In genomic region chr14:103079209-103079977, GRCm38 (mm10) we compare ENCODE assay signal across 14 mouse cellular contexts. TPM values are rescaled to one million over a fixed set of nuclear protein-coding genes. Genes with fewer than 3 reads are reported as not detected.
DNase-seq lines count a peak whose midpoint lies in the region; ATAC-seq lines count a peak whose summit lies in the region.
"Had no signal": no experiment of that assay in that cellular context is flagged by ENCODE, and none has a peak within 500 bp of the region (broad histone marks: within the 10 kb centered on the region; RNA-seq: fewer than 3 reads in every experiment).

No protein-coding gene starts in this region.

- no peak overlapping the region for H3K9ac ChIP-seq in liver, embryonic 15.5 days
- no peak overlapping the region for H3K9ac ChIP-seq in liver, embryonic 12.5 days
- no peak overlapping the region for H3K9ac ChIP-seq in intestine, embryonic 15.5 days
- H3K9ac ChIP-seq: limb, embryonic 15.5 days; neural tube, embryonic 12.5 days had no signal

- no peaks in the 10 kb centered on the region for H3K27me3 ChIP-seq in liver, embryonic 15.5 days
- H3K27me3 ChIP-seq in liver, embryonic 12.5 days (replicated peaks) = no peaks in the 10 kb centered on the region
- no peaks in the 10 kb centered on the region for H3K27me3 ChIP-seq in intestine, embryonic 15.5 days (replicated peaks)
- H3K27me3 ChIP-seq: limb, embryonic 15.5 days; neural tube, embryonic 12.5 days had no signal

- H3K4me3 ChIP-seq in liver, embryonic 15.5 days (replicated peaks) = no peak overlapping the region
- H3K4me3 ChIP-seq in liver, embryonic 12.5 days = no peak overlapping the region
- no peak overlapping the region for H3K4me3 ChIP-seq in intestine, embryonic 15.5 days (replicated peaks)
- H3K4me3 ChIP-seq: limb, embryonic 15.5 days; neural tube, embryonic 12.5 days had no signal

- H3K4me2 ChIP-seq in liver, embryonic 15.5 days = no peak overlapping the region
- H3K4me2 ChIP-seq in liver, embryonic 12.5 days = no peak overlapping the region
- no peak overlapping the region for H3K4me2 ChIP-seq in intestine, embryonic 15.5 days (replicated peaks)
- H3K4me2 ChIP-seq: heart, embryonic 11.5 days; limb, embryonic 15.5 days; neural tube, embryonic 12.5 days had no signal

- H3K36me3 ChIP-seq in liver, embryonic 15.5 days (replicated peaks) = peaks cover 70% of the 10 kb centered on the region
- peaks cover 76% of the 10 kb centered on the region for H3K36me3 ChIP-seq in liver, embryonic 12.5 days
- peaks cover 9% of the 10 kb centered on the region for H3K36me3 ChIP-seq in intestine, embryonic 15.5 days

- 82% methylated on average over 9 of the region's 9 CpGs for WGBS in liver, embryonic 15.5 days (ENCODE audit: insufficient replicate concordance)
- 79% methylated on average over 9 of the region's 9 CpGs for WGBS in liver, embryonic 12.5 days (ENCODE audit: insufficient replicate concordance)
- 83% methylated on average over 9 of the region's 9 CpGs for WGBS in intestine, embryonic 15.5 days

- H3K4me1 ChIP-seq in liver, embryonic 15.5 days (replicated peaks) = peaks cover 12% of the 10 kb centered on the region
- H3K4me1 ChIP-seq in liver, embryonic 12.5 days = peaks cover 13% of the 10 kb centered on the region
- no peaks in the 10 kb centered on the region for H3K4me1 ChIP-seq in intestine, embryonic 15.5 days (replicated peaks)
- H3K4me1 ChIP-seq: limb, embryonic 15.5 days; neural tube, embryonic 12.5 days had no signal

- no peak overlapping the region for H3K27ac ChIP-seq in liver, embryonic 15.5 days (replicated peaks)
- no peak overlapping the region for H3K27ac ChIP-seq in liver, embryonic 12.5 days
- no peak overlapping the region for H3K27ac ChIP-seq in intestine, embryonic 15.5 days
- H3K27ac ChIP-seq: limb, embryonic 15.5 days; neural tube, embryonic 12.5 days had no signal

- ATAC-seq in frontal cortex, adult (ENCODE audit: low TSS enrichment) = peak; percentile 82
- 0 out of 2 replicates have a peak, but pooled peaks have one; percentile 20 for ATAC-seq in liver, embryonic 15.5 days (ENCODE audit: insufficient read depth)
- ATAC-seq in liver, embryonic 12.5 days = no peak
- peak; percentile 41 for ATAC-seq in intestine, embryonic 15.5 days
- ATAC-seq: activated CD4-positive, CD25-positive, alpha-beta regulatory T cell, adult 4 months had no signal

- H3K9me3 ChIP-seq in liver, embryonic 15.5 days (replicated peaks) = no peaks in the 10 kb centered on the region
- H3K9me3 ChIP-seq in liver, embryonic 12.5 days (replicated peaks) = no peaks in the 10 kb centered on the region
- no peaks in the 10 kb centered on the region for H3K9me3 ChIP-seq in intestine, embryonic 15.5 days
- H3K9me3 ChIP-seq: limb, embryonic 15.5 days; neural tube, embryonic 12.5 days had no signal

- no peak for DNase-seq in frontal cortex, postnatal 25 days (ENCODE audit: low spot score in 2 of 2)
- peak; percentile 81 for DNase-seq in cerebellum, adult 8-10 months
- no peak for DNase-seq in adrenal gland, adult (ENCODE audit: inconsistent age in 2 of 2, low spot score in 1 of 2)
- DNase-seq in spleen, postnatal 14 days (ENCODE audit: low spot score in 2 of 2) = no peak
- DNase-seq: right cerebral cortex, postnatal 4 days had no signal

RNA-seq across cellular contexts. Expression of gene Cln5, which starts 9.4 kb away (rescaled TPM):
- 18.0 and 18.1 TPM in 2 replicates for polyA plus RNA-seq in liver, embryonic 15.5 days (2015; fragmentation: Nextera tagmentation; extraction: Ambion mirVana)
- polyA plus RNA-seq in liver, embryonic 12.5 days (2016; fragmentation: Nextera tagmentation; extraction: Ambion mirVana) = 23.2 and 23.9 TPM in 2 replicates
- 29.0 and 29.6 TPM in 2 replicates for polyA plus RNA-seq in intestine, embryonic 15.5 days (2015; fragmentation: Nextera tagmentation; extraction: Ambion mirVana)

RNA-seq across cellular contexts. Expression of gene Fbxl3, which starts 20.0 kb away (rescaled TPM):
- polyA plus RNA-seq in liver, embryonic 15.5 days (2015; fragmentation: Nextera tagmentation; extraction: Ambion mirVana) = 12.7 and 13.7 TPM in 2 replicates
- polyA plus RNA-seq in liver, embryonic 12.5 days (2016; fragmentation: Nextera tagmentation; extraction: Ambion mirVana) = 14.7 and 16.4 TPM in 2 replicates
- polyA plus RNA-seq in intestine, embryonic 15.5 days (2015; fragmentation: Nextera tagmentation; extraction: Ambion mirVana) = 22.4 and 23.0 TPM in 2 replicates

RNA-seq across cellular contexts. Expression of gene Acod1, which starts 32.6 kb away (rescaled TPM):
- polyA plus RNA-seq in liver, embryonic 15.5 days (2015; fragmentation: Nextera tagmentation; extraction: Ambion mirVana) = 0.03 and 0.06 TPM in 2 replicates
- 0.10 and 0.12 TPM in 2 replicates for polyA plus RNA-seq in liver, embryonic 12.5 days (2016; fragmentation: Nextera tagmentation; extraction: Ambion mirVana)
- polyA plus RNA-seq in intestine, embryonic 15.5 days (2015; fragmentation: Nextera tagmentation; extraction: Ambion mirVana) = 0.06 and 0.08 TPM in 2 replicates
- polyA plus RNA-seq: activated CD4-positive, CD25-positive, alpha-beta regulatory T cell, adult 4 months; embryonic facial prominence, embryonic 11.5 days; heart, embryonic 11.5 days; limb, embryonic 15.5 days; neural tube, embryonic 12.5 days had no signal
